Mouse (Mus musculus) layer of hippocampus, adult 9-11 months (tissue): Measurements from ENCODE around the gene Dnmt3c.
"Not testable (repeated sequence)": the region's sequence is repeated elsewhere in the genome, so short reads cannot be mapped to it uniquely, and the experiment has no call there.

Source experiments
- DNase-seq: peaks from one replicate; pipeline ENCODE4 v3.0.0; 2022

The Dnmt3c gene

GRCm38 (mm10) chr2:153696352-153696751 is at the start of gene Dnmt3c:
Gene Dnmt3c (plus strand): TSS chr2:153696652.
- DNase-seq = no peak

- DNase-seq = no peak
Observed at GRCm38 (mm10) chr2:153648773-153649297, 47.6 kb upstream of the Dnmt3c start.

GRCm38 (mm10) chr2:153649298-153650013 is 47.0 kb upstream of the Dnmt3c start, which contains the start of gene Dnmt3b:
Gene Dnmt3b (plus strand): TSS chr2:153649450.
- DNase-seq = no peak

GRCm38 (mm10) chr2:153650014-153650687 is 46.3 kb upstream of the Dnmt3c start:
- DNase-seq = no peak

GRCm38 (mm10) chr2:153651681-153652080 is 44.8 kb upstream of the Dnmt3c start:
- no peak for DNase-seq

- not testable (repeated sequence) for DNase-seq
Observed at GRCm38 (mm10) chr2:153657659-153658058, 38.8 kb upstream of the Dnmt3c start.

GRCm38 (mm10) chr2:153660616-153661015 is 35.8 kb upstream of the Dnmt3c start:
- no peak for DNase-seq

- DNase-seq = no peak
Observed at GRCm38 (mm10) chr2:153665401-153665800, 31.1 kb upstream of the Dnmt3c start.

- DNase-seq = peak; percentile 32
Observed at GRCm38 (mm10) chr2:153668754-153669376, 27.6 kb upstream of the Dnmt3c start.

- DNase-seq = no peak
Observed at GRCm38 (mm10) chr2:153670111-153670510, 26.3 kb upstream of the Dnmt3c start.

- DNase-seq = no peak
Observed at GRCm38 (mm10) chr2:153672619-153673018, 23.8 kb upstream of the Dnmt3c start.

GRCm38 (mm10) chr2:153675364-153675763 is 21.1 kb upstream of the Dnmt3c start:
- not testable (repeated sequence) for DNase-seq

- DNase-seq = no peak
Observed at GRCm38 (mm10) chr2:153676944-153677343, 19.5 kb upstream of the Dnmt3c start.

GRCm38 (mm10) chr2:153677550-153677949 is 18.9 kb upstream of the Dnmt3c start:
- DNase-seq = no peak

- DNase-seq = peak; percentile 12
Observed at GRCm38 (mm10) chr2:153679959-153680358, 16.5 kb upstream of the Dnmt3c start.

GRCm38 (mm10) chr2:153693413-153693812 is 3.0 kb upstream of the Dnmt3c start:
- not testable (repeated sequence) for DNase-seq

- no peak for DNase-seq
Observed at GRCm38 (mm10) chr2:153694462-153695085, 1.9 kb upstream of the Dnmt3c start.

GRCm38 (mm10) chr2:153703389-153703788 is 6.9 kb downstream of the Dnmt3c start:
- no peak for DNase-seq

- no peak for DNase-seq
Observed at GRCm38 (mm10) chr2:153710701-153711330, 14.4 kb downstream of the Dnmt3c start.

- peak; percentile 41 for DNase-seq
Observed at GRCm38 (mm10) chr2:153712646-153713091, 16.2 kb downstream of the Dnmt3c start.

- DNase-seq = peak; percentile 83
Observed at GRCm38 (mm10) chr2:153713227-153713626, 16.8 kb downstream of the Dnmt3c start.

- not testable (repeated sequence) for DNase-seq
Observed at GRCm38 (mm10) chr2:153717861-153718260, 21.4 kb downstream of the Dnmt3c start.
